Mouse (Mus musculus): ENCODE measurements around the gene Acot2.
"Not testable (repeated sequence)": the region's sequence is repeated elsewhere in the genome, so short reads cannot be mapped to it uniquely, and the experiment has no call there.

- TF ChIP-seq CTCF (IDR thresholded peaks at IDR 0.05 in 2 of 3, conservative IDR thresholded peaks at IDR 0.05 in 1 of 3; ENCODE audit: control insufficient read depth in 1 of 3, insufficient read depth in 1 of 3, low read depth in 2 of 3, low read length in 3 of 3, poor library complexity in 1 of 3, severe bottlenecking in 1 of 3); POLR2A (IDR thresholded peaks at IDR 0.05; ENCODE audit: control insufficient read depth in 1 of 2, insufficient read depth in 1 of 2, low read depth in 1 of 2, low read length in 2 of 2, poor library complexity in 1 of 2); ELF1 (IDR thresholded peaks at IDR 0.05; ENCODE audit: low read depth, low read length); JUND (IDR thresholded peaks at IDR 0.05; ENCODE audit: low read depth, low read length): not testable (repeated sequence)
These were observed 49.1 kb upstream of the Acot2 start for GRCm38 (mm10) chr12:83938592-83938991.
